Mouse (Mus musculus): Measurements from ENCODE around the gene Cwc27. TPM values are rescaled to one million over a fixed set of nuclear protein-coding genes. Genes with fewer than 3 reads are reported as not detected.

The Cwc27 gene
- polyA plus RNA-seq, 1 experiment from 2014 or later: 25.2 TPM

- Histone ChIP-seq H3K4me3 (no peak overlapping the region), H3K4me1 (replicated peaks) (no peaks in the 10 kb centered on the region), H3K36me3 (0 out of 2 replicates have a peak, but pooled peaks cover 3% of the 10 kb centered on the region), H3K9ac (no peak overlapping the region), H3K4me2 (no peak overlapping the region), H3K27me3 (no peaks in the 10 kb centered on the region), H3K27ac (no peak overlapping the region), H3K9me3 (no peaks in the 10 kb centered on the region)
- 97% methylated on average over 1 of the region's 1 CpGs for WGBS
- no peak for ATAC-seq (ENCODE audit: low FRiP score)
These were observed 57.6 kb downstream of the Cwc27 start for GRCm38 (mm10) chr13:104759381-104759780.

- H3K27ac ChIP-seq: no peak overlapping the region
- H3K4me3 ChIP-seq: no peak overlapping the region
- no peak overlapping the region for H3K9ac ChIP-seq
- no peaks in the 10 kb centered on the region for H3K9me3 ChIP-seq
- no peaks in the 10 kb centered on the region for H3K27me3 ChIP-seq
- no peak overlapping the region for H3K4me2 ChIP-seq
- ATAC-seq (ENCODE audit: low FRiP score): no peak
- H3K4me1 ChIP-seq (replicated peaks): no peaks in the 10 kb centered on the region
- H3K36me3 ChIP-seq: no peaks in the 10 kb centered on the region
These were observed 69.9 kb downstream of the Cwc27 start for GRCm38 (mm10) chr13:104747032-104747431.

- Histone ChIP-seq H3K27ac (no peak overlapping the region), H3K4me1 (replicated peaks) (no peaks in the 10 kb centered on the region), H3K27me3 (no peaks in the 10 kb centered on the region), H3K9ac (no peak overlapping the region), H3K36me3 (no peaks in the 10 kb centered on the region), H3K4me2 (no peak overlapping the region), H3K4me3 (no peak overlapping the region), H3K9me3 (no peaks in the 10 kb centered on the region)
- ATAC-seq (ENCODE audit: low FRiP score): no peak
- WGBS: 81% methylated on average over 4 of the region's 4 CpGs
These were observed 74.1 kb downstream of the Cwc27 start for GRCm38 (mm10) chr13:104742866-104743265.

GRCm38 (mm10) chr13:104729261-104730046 lies 87.5 kb downstream of the Cwc27 start:
- 72% methylated on average over 3 of the region's 3 CpGs for WGBS
- Histone ChIP-seq H3K4me2 (no peak overlapping the region), H3K4me1 (replicated peaks) (no peaks in the 10 kb centered on the region), H3K9ac (no peak overlapping the region), H3K4me3 (no peak overlapping the region), H3K27me3 (no peaks in the 10 kb centered on the region), H3K36me3 (peaks cover 8% of the 10 kb centered on the region), H3K27ac (no peak overlapping the region), H3K9me3 (no peaks in the 10 kb centered on the region)
- ATAC-seq (ENCODE audit: low FRiP score): no peak

GRCm38 (mm10) chr13:104727681-104728080 lies 89.3 kb downstream of the Cwc27 start:
- Histone ChIP-seq H3K4me2 (no peak overlapping the region), H3K9me3 (no peaks in the 10 kb centered on the region), H3K27me3 (no peaks in the 10 kb centered on the region), H3K4me3 (no peak overlapping the region), H3K36me3 (peaks cover 8% of the 10 kb centered on the region), H3K4me1 (replicated peaks) (no peaks in the 10 kb centered on the region), H3K27ac (no peak overlapping the region), H3K9ac (no peak overlapping the region)
- no peak for ATAC-seq (ENCODE audit: low FRiP score)
- WGBS: 94% methylated on average over 2 of the region's 2 CpGs

- H3K9ac ChIP-seq: no peak overlapping the region
- 88% methylated on average over 5 of the region's 5 CpGs for WGBS
- H3K27ac ChIP-seq: no peak overlapping the region
- H3K9me3 ChIP-seq: no peaks in the 10 kb centered on the region
- no peaks in the 10 kb centered on the region for H3K27me3 ChIP-seq
- no peak overlapping the region for H3K4me2 ChIP-seq
- H3K36me3 ChIP-seq: peaks cover 3% of the 10 kb centered on the region; the same call in 1 of the 2 replicates
- no peak overlapping the region for H3K4me3 ChIP-seq
- no peak for ATAC-seq (ENCODE audit: low FRiP score)
- no peaks in the 10 kb centered on the region for H3K4me1 ChIP-seq (replicated peaks)
These were observed 96.8 kb downstream of the Cwc27 start for GRCm38 (mm10) chr13:104720133-104720532.

- WGBS: 51% methylated on average over 6 of the region's 6 CpGs
- Histone ChIP-seq H3K9ac (peak overlapping the region; percentile 25; the same call in 1 of the 2 replicates), H3K27me3 (no peaks in the 10 kb centered on the region), H3K4me2 (no peak overlapping the region), H3K27ac (peak overlapping the region; percentile 58), H3K4me1 (replicated peaks) (peaks cover 14% of the 10 kb centered on the region), H3K9me3 (no peaks in the 10 kb centered on the region), H3K4me3 (no peak overlapping the region), H3K36me3 (no peaks in the 10 kb centered on the region)
- ATAC-seq (ENCODE audit: low FRiP score): peak; percentile 95
These were observed 122.2 kb downstream of the Cwc27 start for GRCm38 (mm10) chr13:104694612-104695355.

- Histone ChIP-seq H3K9me3 (no peaks in the 10 kb centered on the region), H3K4me1 (replicated peaks) (peaks cover 14% of the 10 kb centered on the region), H3K27ac (no peak overlapping the region), H3K36me3 (no peaks in the 10 kb centered on the region), H3K4me3 (no peak overlapping the region), H3K4me2 (no peak overlapping the region), H3K9ac (no peak overlapping the region), H3K27me3 (no peaks in the 10 kb centered on the region)
- ATAC-seq (ENCODE audit: low FRiP score): no peak
- WGBS: 97% methylated on average over 3 of the region's 3 CpGs
These were observed 124.2 kb downstream of the Cwc27 start for GRCm38 (mm10) chr13:104692710-104693109.

- Histone ChIP-seq H3K4me2 (no peak overlapping the region), H3K36me3 (no peaks in the 10 kb centered on the region), H3K4me3 (no peak overlapping the region), H3K4me1 (replicated peaks) (no peaks in the 10 kb centered on the region), H3K27ac (no peak overlapping the region), H3K9ac (no peak overlapping the region), H3K9me3 (no peaks in the 10 kb centered on the region), H3K27me3 (no peaks in the 10 kb centered on the region)
- no peak for ATAC-seq (ENCODE audit: low FRiP score)
- 81% methylated on average over 2 of the region's 2 CpGs for WGBS
These were observed 131.4 kb downstream of the Cwc27 start for GRCm38 (mm10) chr13:104685537-104685936.

GRCm38 (mm10) chr13:104684361-104685011 lies 132.5 kb downstream of the Cwc27 start:
- Histone ChIP-seq H3K27me3 (no peaks in the 10 kb centered on the region), H3K4me1 (replicated peaks) (no peaks in the 10 kb centered on the region), H3K4me3 (no peak overlapping the region), H3K9ac (no peak overlapping the region), H3K36me3 (no peaks in the 10 kb centered on the region), H3K27ac (no peak overlapping the region), H3K9me3 (no peaks in the 10 kb centered on the region), H3K4me2 (no peak overlapping the region)
- 61% methylated on average over 6 of the region's 6 CpGs for WGBS
- no peak for ATAC-seq (ENCODE audit: low FRiP score)

- Histone ChIP-seq H3K36me3 (0 out of 2 replicates have a peak, but pooled peaks cover 4% of the 10 kb centered on the region), H3K27me3 (no peaks in the 10 kb centered on the region), H3K9me3 (no peaks in the 10 kb centered on the region), H3K4me3 (no peak overlapping the region), H3K27ac (no peak overlapping the region), H3K4me1 (replicated peaks) (no peaks in the 10 kb centered on the region), H3K9ac (no peak overlapping the region), H3K4me2 (no peak overlapping the region)
- 77% methylated on average over 1 of the region's 1 CpGs for WGBS
- no peak for ATAC-seq (ENCODE audit: low FRiP score)
These were observed 135.7 kb downstream of the Cwc27 start for GRCm38 (mm10) chr13:104681212-104681611.

GRCm38 (mm10) chr13:104661188-104661587 lies 155.8 kb downstream of the Cwc27 start:
- Histone ChIP-seq H3K27ac (no peak overlapping the region), H3K36me3 (peaks cover 15% of the 10 kb centered on the region), H3K9ac (no peak overlapping the region), H3K9me3 (no peaks in the 10 kb centered on the region), H3K4me1 (replicated peaks) (no peaks in the 10 kb centered on the region), H3K4me3 (no peak overlapping the region), H3K4me2 (no peak overlapping the region), H3K27me3 (no peaks in the 10 kb centered on the region)
- 95% methylated on average over 9 of the region's 9 CpGs for WGBS
- no peak for ATAC-seq (ENCODE audit: low FRiP score)

Data from hindbrain, embryonic 13.5 days (tissue).